Mouse (Mus musculus): ENCODE measurements at regions not wholly inside any gene's neighbourhood (a gene's known extent, or its start where the extent isn't known, plus 50 kb on each side); places are given as distances from the start of the nearest gene placed in this dataset.

DNA sequence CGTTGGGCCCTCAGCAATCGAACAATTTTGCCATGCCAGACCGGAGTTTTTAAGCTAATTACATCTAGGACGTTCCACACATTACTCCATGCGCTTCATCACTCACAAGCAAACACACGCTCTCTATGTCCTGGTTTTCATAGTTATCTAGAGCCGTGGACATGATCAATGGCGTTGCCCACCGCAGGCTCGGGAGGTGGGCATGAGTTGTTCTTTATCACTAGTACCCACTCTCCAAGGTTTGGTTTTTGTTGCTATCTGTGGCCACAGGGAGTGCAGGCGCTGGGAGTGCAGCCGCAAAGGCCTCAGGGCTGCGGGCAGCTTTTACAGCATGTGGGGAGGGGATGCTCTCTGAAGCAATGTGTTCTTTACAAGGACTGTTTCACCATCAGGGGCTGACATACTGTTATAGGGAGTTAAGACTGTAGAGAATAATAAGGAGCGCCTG, 226.8 kb downstream of the Ankrd50 start:
- DNase-seq (ENCODE audit: extremely low read depth, low read depth, low spot score), result no peak

DNA sequence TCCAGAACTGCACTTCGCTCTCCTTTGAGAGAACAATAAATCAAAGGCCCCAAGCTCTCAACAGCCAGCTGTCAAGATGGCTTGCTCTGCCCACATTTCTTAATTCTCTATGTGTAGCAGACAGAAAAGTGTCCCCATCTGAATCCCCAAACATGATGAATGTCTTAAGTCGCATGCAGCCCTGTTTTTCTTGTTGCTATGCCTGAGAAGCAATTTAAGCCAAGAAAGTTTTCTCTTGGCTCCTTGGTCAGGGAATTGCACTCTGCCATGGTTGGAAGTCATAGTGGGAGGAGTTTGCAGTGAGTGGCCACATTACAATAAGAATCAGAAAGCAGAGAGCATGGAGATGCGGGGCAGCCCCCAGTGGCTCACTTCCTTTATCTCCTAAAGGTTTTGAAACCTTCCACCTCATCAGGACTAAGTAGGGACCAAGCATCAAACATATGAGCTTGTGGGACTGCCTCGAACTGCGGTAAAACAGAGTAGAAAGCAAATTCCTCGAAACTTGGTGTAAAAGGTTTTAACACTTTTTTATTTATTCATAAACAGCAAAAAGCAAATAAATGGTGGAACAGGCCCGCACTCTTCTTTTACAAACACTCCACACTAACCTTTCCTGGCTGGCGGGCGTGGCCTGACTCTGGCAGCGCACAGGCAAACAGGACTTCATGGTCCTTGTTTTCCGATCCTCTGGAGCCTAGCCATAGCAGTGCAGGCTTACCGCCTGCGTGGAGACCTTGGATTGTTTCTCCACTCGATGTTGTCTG, 227.4 kb downstream of the Ankrd50 start:
- DNase-seq (ENCODE audit: extremely low read depth, low read depth, low spot score), result no peak

DNA sequence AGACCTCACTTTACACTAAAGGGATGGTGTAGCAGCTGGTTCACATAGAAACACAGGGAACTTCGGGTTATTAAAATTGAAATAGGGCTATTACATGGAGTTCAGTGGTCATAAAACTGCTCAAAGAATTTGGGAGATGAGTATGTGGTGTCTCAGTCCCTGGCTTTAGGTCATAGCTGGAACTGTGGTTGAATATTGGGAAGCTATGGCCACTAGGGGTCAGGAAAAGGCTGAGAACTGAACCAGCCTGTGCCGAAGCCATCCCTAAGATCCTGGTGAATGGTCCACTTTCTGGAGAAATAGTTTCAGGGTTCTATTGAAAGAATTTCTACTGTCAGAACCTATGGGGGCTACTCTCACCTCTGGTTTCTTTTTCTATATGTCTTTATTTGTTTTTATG, 229.0 kb downstream of the Ankrd50 start:
- DNase-seq (ENCODE audit: extremely low read depth, low read depth, low spot score), result no peak

DNA sequence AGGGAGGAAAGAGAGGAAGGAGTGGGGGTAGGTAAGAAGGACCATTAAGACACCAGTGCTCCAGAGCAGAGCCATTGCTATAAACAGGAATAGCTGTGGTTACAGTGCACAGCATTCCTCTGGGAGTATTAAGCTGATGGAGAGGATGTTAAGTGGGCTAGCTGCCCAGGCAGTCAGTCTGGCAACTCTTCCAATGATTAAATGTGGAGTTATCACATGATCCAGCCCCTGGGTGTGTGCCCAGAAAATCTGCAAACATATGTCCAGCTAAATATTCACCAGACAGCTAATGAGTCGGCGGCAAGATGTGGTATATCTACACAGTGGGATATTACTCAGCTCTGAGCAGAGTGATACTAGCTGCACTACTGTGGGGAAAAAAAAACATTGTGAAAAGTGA, 229.7 kb downstream of the Ankrd50 start:
- DNase-seq (ENCODE audit: extremely low read depth, low read depth, low spot score), result no peak

DNA sequence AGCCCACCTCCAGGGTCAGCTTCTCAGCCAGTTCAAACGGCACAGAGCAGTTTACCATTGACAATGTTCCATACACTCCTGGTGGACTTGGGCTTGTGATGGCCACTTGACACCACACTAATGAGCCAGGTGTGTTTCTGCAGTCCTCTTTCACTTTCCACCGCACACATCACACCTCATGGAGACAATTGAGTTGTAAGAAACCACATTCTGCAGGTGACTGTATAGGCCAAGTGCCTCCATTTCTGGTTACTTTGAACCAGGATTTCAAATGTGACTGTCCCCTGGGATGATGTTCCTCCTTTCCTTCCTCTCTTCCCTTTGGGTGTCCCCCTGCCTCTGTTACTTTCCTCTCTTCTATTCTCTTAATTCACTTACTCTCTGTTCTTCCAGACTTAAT, 233.1 kb downstream of the Ankrd50 start:
- no peak for DNase-seq (ENCODE audit: extremely low read depth, low read depth, low spot score)

DNA sequence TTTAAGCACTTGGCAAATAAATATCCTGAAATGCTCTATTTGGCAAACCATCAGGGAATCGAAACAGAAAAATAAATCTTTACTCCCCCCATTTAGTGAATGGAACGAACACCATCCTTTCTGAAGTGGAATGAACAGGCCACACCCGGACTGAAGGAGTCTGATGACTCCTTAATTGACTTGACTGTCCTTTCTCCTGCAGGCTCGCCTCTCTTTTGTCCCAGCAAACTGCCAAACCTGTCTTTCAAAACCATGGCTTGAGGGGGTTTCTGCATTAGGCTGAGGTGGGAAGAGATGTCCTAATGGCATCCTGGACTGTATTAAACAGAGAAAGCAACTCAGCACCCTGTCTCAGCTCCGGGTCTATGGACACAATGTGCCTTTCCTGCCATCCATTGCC, 234.1 kb downstream of the Ankrd50 start:
- no peak for DNase-seq (ENCODE audit: extremely low read depth, low read depth, low spot score)

DNA sequence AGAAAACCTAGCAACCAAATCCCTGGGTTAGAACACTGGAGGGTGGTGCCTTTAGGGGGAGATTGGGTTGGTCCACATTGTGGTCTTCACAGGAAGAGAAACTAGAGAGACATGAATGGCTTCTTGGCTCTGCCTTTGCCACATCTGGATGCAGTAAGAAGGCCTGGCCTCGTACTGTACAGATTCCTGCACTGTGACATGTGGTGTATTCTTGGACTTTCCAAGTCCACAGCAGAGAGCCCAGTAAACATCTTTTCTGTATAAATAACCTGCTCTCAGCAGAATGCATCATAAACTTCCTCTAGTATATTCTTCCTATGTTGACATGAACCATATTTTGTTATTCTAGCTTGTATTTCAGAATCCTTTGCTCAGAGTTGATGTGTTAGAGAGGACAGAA, 235.7 kb downstream of the Ankrd50 start:
- no peak for DNase-seq (ENCODE audit: extremely low read depth, low read depth, low spot score)

DNA sequence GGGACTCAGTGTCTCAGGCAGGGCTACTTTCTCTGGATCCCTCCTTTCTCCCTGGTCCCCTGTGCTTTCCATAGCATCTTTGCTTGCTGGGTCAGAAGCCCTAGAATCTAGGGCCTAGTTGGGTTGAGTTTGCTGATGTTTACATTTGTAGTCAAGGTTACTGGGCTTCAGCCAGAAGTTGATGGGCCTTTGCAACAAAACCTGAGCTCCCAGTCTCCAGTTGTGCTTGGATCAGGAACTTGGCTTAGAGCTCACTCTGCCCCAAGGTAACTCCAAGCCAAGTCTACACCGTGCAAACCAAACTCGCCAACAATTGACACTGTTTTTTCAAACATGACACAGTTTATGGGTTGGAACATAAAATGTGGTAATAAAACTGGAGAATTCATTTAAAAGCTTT, 238.2 kb downstream of the Ankrd50 start:
- peak; percentile 21 for DNase-seq (ENCODE audit: extremely low read depth, low read depth, low spot score)

DNA sequence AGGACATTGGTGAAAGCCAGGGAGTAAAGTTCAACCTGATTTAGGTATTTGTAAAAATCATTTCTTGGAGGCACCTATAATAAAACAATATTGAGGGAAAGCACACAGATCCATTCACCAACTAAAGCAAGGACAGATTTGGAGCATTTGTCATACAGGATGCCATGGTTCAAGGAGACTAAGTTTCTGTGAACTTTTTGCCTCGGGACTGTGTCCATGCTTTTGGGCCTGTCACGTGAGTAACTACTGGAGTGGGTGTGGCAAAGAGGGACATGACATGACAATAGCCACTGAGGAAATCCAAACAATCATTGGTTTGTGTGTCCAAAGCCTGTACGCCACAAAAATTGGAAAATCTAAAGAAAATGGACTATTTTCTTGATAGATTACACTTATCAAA, 241.4 kb downstream of the Ankrd50 start:
- DNase-seq (ENCODE audit: extremely low read depth, low read depth, low spot score), result no peak

DNA sequence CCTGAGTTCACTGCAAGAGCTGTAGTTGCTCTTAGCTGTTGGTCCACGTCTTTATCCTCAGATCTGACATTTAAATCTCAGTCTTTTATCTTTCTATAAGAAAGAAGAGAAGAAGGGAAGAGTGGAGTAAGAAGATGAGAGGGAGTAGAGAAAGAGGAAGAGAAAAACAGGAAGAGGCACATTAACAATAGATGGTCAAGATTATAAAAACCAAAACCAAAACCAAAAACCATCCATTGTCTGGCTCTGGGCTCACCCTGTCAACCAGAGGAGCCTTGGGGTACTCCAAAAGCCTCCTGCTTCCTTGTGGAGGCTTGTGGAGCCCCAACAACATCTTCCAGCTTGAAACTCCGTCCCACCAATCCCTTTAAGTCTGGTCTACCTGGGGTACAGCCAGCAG, 247.0 kb downstream of the Ankrd50 start:
- no peak for DNase-seq (ENCODE audit: extremely low read depth, low read depth, low spot score)

DNA sequence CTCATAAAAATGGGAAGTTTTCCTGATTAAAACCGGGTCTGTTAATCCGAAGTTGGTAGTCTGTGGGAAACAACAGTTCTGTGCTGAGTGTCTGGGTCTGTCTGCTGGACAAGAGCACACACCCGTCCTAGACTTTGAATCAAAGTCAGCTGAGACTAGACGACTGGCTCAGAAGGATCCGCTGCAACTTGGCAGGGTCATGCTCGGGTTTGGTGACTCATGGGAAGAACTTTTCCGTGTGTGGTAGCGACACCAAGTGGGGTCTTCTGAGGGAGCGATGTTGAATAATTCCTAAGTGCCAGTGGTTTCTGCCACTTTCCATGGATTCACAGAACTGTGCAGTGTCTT, 248.9 kb downstream of the Ankrd50 start:
- no peak for DNase-seq (ENCODE audit: extremely low read depth, low read depth, low spot score)

DNA sequence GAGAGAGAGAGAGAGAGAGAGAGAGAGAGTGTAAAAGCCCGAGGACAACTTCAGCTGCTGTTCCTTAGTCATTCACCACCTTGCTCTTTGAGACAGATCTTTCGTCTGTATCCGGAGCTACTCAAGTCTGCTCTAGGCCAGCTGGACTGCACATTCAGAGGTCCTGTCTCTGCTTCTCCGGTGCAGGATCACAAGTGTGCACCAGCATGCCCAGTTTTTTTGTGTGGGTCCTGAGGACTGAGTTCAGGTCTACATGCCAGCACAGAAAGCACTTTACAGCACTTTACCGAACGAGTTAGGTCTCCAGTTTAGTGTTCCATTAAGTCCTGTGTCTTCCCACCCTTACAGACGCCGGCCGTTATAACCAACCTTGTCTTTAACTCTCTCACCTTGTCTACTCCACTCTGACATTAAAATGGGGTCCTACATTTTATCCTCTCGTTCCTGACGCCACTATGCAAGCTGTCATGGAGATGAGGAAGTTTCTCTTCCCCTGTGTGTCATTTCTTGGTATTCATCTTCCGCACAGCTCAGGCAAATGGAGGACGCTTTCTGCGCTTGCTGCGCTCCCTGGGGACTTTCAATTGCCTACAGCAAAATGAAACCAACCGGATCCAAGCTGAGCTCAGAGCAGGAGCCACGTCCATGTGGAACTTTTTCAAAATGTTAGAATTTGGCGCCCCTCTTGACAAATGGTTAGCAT, 249.5 kb downstream of the Ankrd50 start:
- DNase-seq (ENCODE audit: extremely low read depth, low read depth, low spot score), result no peak

DNA sequence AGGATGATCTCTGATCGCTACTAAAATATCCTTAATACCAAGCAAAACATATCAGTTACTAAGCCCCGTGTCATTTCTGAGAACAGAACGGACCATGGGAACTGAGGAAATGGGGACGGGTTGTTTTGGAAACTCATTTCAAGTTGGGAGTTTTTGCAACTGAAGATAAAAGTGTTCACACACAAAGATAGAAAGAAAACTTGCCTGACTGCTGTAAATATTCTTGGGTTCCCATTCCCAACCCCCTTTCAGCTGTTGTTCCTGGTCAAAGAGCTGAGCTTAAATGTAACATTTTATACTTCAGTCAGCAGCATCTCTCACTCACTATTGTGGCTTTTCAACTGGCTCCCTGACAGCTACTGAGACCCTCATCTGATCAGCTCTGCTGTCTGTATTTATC, 250.1 kb downstream of the Ankrd50 start:
- no peak for DNase-seq (ENCODE audit: extremely low read depth, low read depth, low spot score)

DNA sequence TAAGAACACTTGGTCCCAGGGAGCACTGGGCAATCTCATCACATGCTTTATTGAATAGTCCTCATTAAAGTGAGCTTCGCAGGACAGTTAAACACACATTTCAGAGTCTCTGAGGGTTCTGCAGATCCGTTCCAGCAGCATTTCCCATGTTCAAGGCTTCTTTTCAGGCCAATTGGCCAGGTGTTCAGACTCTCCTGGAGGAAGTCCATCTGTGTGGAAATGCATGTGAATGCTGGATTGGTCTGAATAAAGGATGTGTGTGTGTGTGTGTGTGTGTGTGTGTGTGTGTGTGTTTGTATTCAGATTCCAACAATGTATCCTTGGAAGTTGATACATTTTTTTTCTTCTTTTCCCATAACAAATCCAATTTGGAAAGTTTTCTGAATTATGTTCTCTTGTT, 250.6 kb downstream of the Ankrd50 start:
- DNase-seq (ENCODE audit: extremely low read depth, low read depth, low spot score), result no peak

DNA sequence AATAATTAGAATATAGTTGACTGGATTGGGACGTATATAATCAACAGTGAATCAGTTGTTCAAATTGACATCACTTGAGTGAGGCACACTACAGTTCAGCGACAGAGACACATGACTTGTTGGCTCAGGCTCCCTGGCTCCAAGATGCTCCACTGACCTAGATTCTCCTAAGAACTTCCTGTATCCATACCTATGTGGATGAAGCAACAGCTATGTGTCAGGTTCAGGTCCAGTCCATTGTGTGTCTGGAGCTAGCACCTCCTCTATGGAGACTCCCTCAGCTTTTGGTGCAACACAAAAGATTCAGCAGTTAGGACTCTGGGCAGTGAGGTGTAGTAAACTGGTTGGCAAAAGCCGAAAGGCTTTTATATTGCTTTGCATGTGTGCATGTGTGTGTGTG, 251.6 kb downstream of the Ankrd50 start:
- DNase-seq (ENCODE audit: extremely low read depth, low read depth, low spot score), result no peak

DNA sequence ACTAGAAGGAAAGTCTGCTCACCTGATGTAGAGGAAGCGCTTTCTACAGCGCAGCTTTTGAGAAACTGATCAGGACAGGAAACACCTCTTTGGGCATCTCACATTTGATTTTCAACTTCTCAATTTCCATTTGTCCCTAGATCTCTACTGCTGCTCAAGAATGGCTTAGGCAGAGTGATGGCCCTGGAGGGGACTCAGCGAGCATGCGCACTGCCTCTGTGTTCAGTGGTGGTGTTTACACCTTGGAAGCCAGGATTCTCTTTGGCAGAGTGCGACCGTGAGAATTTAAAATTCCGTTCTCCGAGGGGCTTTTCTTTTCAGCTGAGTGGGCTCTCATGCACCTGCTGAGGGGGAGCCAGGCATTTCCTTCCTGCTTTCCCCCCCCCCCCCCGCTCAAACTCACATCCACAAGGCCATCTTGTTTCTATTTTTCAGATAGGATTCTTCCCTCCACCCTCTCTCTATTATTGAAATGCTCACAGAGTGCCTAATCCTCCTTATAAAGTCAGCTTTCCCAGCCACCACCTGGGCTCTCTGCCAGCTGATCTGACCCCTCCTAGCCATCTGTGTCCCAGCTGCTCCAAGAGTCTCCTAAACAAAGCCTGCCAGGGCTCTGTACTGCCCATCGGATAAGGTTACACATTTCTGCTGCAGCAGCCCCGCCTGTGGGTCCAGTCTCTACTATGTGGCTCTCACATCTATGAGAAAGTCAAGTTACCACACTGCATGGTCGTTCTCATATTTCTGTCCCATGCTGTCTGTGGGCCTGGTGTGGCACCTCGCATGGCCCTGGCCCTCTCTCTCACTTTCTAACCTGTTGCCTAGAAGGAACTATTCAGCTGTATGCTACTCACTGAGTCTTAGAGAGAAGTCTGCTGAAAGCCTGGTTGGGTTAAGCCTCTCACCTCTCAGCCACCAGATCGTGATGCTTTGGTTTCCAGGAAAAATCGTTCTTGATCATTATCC, 252.2 kb downstream of the Ankrd50 start:
- no peak for DNase-seq (ENCODE audit: extremely low read depth, low read depth, low spot score)

DNA sequence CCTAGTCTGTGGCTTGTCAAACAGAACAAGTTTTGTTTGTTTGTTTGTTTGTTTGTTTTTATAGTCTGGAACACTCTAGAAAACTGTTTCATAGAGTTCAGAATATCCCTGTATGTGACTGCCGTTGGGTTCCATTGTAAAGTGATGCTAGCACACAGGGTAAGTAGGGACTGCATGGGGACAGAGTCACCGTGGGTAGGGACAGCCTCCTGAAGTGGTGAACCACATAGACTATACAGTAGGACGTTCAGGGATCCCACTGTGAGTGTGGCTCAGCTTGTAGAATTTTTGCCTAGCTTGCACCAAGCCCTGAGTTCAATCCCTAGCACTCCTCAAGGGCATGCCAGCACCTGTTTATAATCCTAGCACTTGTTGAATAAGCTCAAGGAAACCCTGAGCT, 253.1 kb downstream of the Ankrd50 start:
- no peak for DNase-seq (ENCODE audit: extremely low read depth, low read depth, low spot score)

DNA sequence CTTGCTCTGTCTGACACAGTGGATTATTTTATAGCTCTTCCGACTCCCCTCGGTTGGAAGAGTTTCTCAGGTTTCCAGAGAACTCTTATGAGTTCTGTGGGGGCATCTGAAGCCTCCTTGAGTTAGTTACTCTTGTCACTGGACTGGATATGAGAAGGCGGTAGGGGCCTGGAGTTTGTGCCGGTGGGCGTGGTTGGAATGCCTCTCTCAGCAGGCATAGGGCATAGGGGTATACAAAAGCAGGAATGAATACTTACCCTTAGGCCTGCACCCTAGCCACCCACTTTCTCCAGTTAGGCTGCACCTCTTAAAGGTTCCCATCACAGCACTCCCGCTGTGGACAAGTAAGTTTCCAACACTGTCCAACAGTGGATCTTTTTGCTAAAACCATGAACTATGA, 253.8 kb downstream of the Ankrd50 start:
- DNase-seq (ENCODE audit: extremely low read depth, low read depth, low spot score), result no peak

DNA sequence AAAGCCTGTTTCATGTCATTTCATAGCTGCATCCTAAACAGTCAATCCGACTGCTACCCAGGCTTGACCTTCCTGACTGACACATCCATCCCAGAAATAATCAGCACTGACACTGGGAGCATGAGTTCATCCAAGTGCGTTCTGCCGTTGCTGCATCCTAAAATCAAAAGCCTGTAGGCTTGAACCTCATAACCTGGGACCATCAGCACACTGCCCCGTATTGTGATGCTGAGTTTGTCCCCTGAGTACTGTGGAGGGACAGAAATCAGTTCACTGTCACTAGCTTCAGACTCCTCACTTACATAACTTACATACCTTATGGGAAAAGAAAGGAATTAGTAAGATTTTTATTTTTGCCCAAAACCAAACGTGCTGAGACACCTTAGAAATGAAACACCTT, 255.0 kb downstream of the Ankrd50 start:
- DNase-seq (ENCODE audit: extremely low read depth, low read depth, low spot score), result no peak

DNA sequence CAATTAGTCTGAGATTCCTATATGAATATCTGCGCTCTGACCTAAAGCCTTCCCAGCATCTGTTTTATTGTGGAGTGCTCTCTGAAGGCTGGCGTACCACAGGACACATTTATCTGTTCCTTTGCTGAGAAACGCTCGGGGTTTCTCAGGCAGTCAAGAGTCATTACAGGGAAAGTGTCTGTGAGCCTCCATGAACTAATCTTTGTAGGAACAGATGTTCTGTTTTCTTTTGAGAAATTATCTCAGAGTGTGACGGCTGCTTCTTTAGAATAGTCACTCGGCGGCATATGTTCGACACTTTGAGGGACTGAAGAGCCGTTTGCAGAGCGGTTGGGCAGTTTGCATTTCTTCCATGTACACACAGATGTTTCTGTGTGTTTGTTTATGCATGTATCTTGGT, 255.6 kb downstream of the Ankrd50 start:
- no peak for DNase-seq (ENCODE audit: extremely low read depth, low read depth, low spot score)

DNA sequence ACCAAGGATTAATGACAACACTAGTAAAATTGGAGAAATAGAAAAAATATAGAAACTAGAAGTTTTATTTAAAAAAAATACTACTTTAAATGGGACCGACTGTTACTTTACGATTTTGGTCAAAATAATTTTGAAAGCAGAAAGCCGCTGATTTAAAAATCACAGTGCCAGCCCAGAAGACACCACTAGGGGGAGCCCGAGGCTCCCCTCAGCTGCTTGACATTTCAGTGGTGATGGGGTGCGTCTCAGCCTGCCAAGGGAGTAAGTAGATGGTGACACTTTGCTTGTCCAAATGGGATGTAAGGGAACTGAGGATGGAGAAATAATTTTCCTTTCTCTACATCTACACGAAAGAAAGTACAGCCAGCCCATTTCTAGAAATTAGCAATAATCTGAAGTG, 257.0 kb downstream of the Ankrd50 start:
- no peak for DNase-seq (ENCODE audit: extremely low read depth, low read depth, low spot score)

DNA sequence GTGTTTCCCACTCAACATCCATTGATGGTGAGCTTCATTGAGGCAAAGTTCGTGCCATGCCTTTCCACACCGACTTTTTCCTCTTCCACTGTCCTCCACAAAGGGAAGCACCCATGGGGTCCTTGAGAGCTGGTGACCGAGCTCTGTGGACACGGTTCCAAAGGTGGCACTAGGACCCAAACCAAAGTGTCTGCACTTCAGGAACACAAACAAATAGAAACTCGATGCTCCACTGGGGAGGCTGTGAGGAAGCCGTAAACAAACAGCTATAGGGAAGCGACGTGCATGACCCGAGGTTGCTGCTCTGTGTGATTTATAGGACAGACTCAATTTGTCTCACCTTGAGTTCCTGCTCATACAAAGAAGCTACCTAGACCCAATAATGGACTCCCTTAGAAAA, 257.5 kb downstream of the Ankrd50 start:
- DNase-seq (ENCODE audit: extremely low read depth, low read depth, low spot score), result no peak
